ENCODE assay signal across 25 mouse cellular contexts in genomic region chr3:27030067-27030857, GRCm38 (mm10).
"Had no signal": no experiment of that assay in that cellular context is flagged by ENCODE, and none has a peak within 500 bp of the region (broad histone marks: within the 10 kb centered on the region; RNA-seq: fewer than 3 reads in every experiment).

No protein-coding gene starts in this region.

- H3K4me3 ChIP-seq: gastrocnemius, adult 2 months; heart, embryonic 10.5 days; heart, embryonic 12.5 days; hindbrain, embryonic 10.5 days; hindbrain, embryonic 12.5 days; intestine, embryonic 15.5 days; layer of hippocampus, adult 2 months; limb, embryonic 15.5 days; liver, embryonic 12.5 days had no signal

- H3K4me1 ChIP-seq: heart, embryonic 10.5 days; heart, embryonic 12.5 days; hindbrain, embryonic 10.5 days; hindbrain, embryonic 12.5 days; intestine, embryonic 15.5 days; limb, embryonic 15.5 days; liver, embryonic 12.5 days had no signal

- H3K36me3 ChIP-seq: heart, embryonic 10.5 days; heart, embryonic 12.5 days; hindbrain, embryonic 10.5 days; hindbrain, embryonic 12.5 days; intestine, embryonic 15.5 days; limb, embryonic 15.5 days; liver, embryonic 12.5 days had no signal

- H3K27ac ChIP-seq: gastrocnemius, adult 2 months; heart, embryonic 10.5 days; hindbrain, embryonic 10.5 days; hindbrain, embryonic 12.5 days; hindbrain, embryonic 14.5 days; intestine, embryonic 15.5 days; layer of hippocampus, adult 2 months; limb, embryonic 15.5 days; liver, embryonic 12.5 days had no signal

- H3K27me3 ChIP-seq: heart, embryonic 12.5 days; hindbrain, embryonic 12.5 days; intestine, embryonic 15.5 days; liver, embryonic 12.5 days had no signal

- H3K9ac ChIP-seq: heart, embryonic 12.5 days; hindbrain, embryonic 12.5 days; hindbrain, embryonic 14.5 days; intestine, embryonic 15.5 days; limb, embryonic 15.5 days; liver, embryonic 12.5 days had no signal

- DNase-seq: gastrocnemius, adult 2 months; gastrocnemius, postnatal 10 days; gastrocnemius, postnatal 25 days; heart, adult 18-20 months; heart, postnatal 10 days; heart, postnatal 4 days; kidney, adult 18-20 months; kidney, adult 8-10 months; kidney, postnatal 10 days; kidney, postnatal 25 days; kidney, postnatal 4 days; layer of hippocampus, postnatal 36 days; left cerebral cortex, postnatal 4 days had no signal

- H3K9me3 ChIP-seq: heart, embryonic 10.5 days; heart, embryonic 12.5 days; hindbrain, embryonic 12.5 days; intestine, embryonic 15.5 days; limb, embryonic 15.5 days had no signal

- ATAC-seq: hindbrain, embryonic 16.5 days; inflammation-experienced regulatory T-cells, adult 6 months; intestine, embryonic 15.5 days; intestine, postnatal 0 days; liver, embryonic 12.5 days had no signal

- H3K4me2 ChIP-seq: heart, embryonic 12.5 days; hindbrain, embryonic 12.5 days; hindbrain, embryonic 14.5 days; intestine, embryonic 15.5 days; limb, embryonic 15.5 days; liver, embryonic 12.5 days had no signal
